17 mouse cellular contexts compared by ENCODE assay signal in the genomic region with DNA sequence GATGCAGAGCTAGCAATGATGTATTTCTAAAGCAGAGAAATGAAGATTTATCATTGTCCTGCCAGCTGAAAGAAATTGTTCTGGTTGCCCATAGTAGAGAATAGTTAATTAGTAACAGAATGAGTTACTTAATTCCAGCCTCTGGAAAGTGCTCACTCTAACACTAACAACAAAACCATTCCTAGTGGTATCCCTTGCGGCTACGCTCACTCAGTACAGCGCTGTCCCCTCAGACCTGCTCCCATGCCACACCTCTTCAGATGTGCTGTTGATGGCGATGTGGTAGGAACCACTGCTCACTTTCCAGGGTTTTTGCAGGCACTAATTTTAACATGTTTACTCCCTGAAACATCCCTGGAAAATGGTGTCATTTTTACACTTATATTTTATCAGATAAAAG.
"Had no signal": no experiment of that assay in that cellular context is flagged by ENCODE, and none has a peak within 500 bp of the region (broad histone marks: within the 10 kb centered on the region; RNA-seq: fewer than 3 reads in every experiment).

No protein-coding gene starts in this region.

- H3K4me1 ChIP-seq: intestine, embryonic 15.5 days; liver, embryonic 12.5 days; liver, embryonic 15.5 days had no signal

- H3K9ac ChIP-seq: intestine, embryonic 15.5 days; limb, embryonic 12.5 days; limb, embryonic 15.5 days; liver, embryonic 12.5 days; liver, embryonic 15.5 days had no signal

- H3K9me3 ChIP-seq: intestine, embryonic 15.5 days; limb, embryonic 12.5 days; limb, embryonic 15.5 days; liver, embryonic 12.5 days; liver, embryonic 15.5 days had no signal

- ATAC-seq: intestine, embryonic 15.5 days; liver, embryonic 12.5 days had no signal

- H3K36me3 ChIP-seq: intestine, embryonic 15.5 days; limb, embryonic 12.5 days; limb, embryonic 15.5 days; liver, embryonic 12.5 days; liver, embryonic 15.5 days had no signal

- H3K4me3 ChIP-seq: intestine, embryonic 15.5 days; limb, embryonic 12.5 days; limb, embryonic 15.5 days; liver, embryonic 12.5 days; liver, embryonic 15.5 days had no signal

- H3K4me2 ChIP-seq: intestine, embryonic 15.5 days; limb, embryonic 12.5 days; limb, embryonic 15.5 days; liver, embryonic 12.5 days; liver, embryonic 15.5 days; midbrain, embryonic 11.5 days had no signal

- DNase-seq: left cerebral cortex, postnatal 4 days; lung, adult 2 months; lung, postnatal 14 days; lung, postnatal 4 days; midbrain, embryonic 14.5 days; right cerebral cortex, postnatal 14 days; right cerebral cortex, postnatal 4 days; thymus, adult 2 months; thymus, postnatal 14 days; thymus, postnatal 4 days had no signal

- H3K27ac ChIP-seq: intestine, embryonic 15.5 days; limb, embryonic 12.5 days; limb, embryonic 15.5 days; liver, embryonic 12.5 days; liver, embryonic 15.5 days; stomach, postnatal 0 days had no signal

- H3K27me3 ChIP-seq: intestine, embryonic 15.5 days; limb, embryonic 12.5 days; limb, embryonic 15.5 days; liver, embryonic 12.5 days; liver, embryonic 15.5 days had no signal
